Mouse (Mus musculus): ENCODE results near the gene Tnfaip8l2. TPM values are rescaled to one million over a fixed set of nuclear protein-coding genes. Genes with fewer than 3 reads are reported as not detected.

The Tnfaip8l2 gene
- polyA plus RNA-seq, 1 experiment from 2014 or later = 4.8 TPM

- no peak overlapping the region for H3K4me3 ChIP-seq (ENCODE audit: low read depth, low read length)
- H3K27ac ChIP-seq (ENCODE audit: low read depth, low read length) = no peak overlapping the region
- H3K36me3 ChIP-seq (ENCODE audit: control insufficient read depth, insufficient read depth, low read length) = no peaks in the 10 kb centered on the region
- no peak overlapping the region for H3K9ac ChIP-seq (ENCODE audit: low read depth, low read length)
- ATAC-seq (replicated peaks; ENCODE audit: low FRiP score) (no peak), DNase-seq (ENCODE audit: low spot score) (no peak)
- peaks cover 15% of the 10 kb centered on the region for H3K4me1 ChIP-seq (replicated peaks; ENCODE audit: control insufficient read depth, insufficient read depth, low read length)
- H3K4me2 ChIP-seq = no peak overlapping the region
- H3K9me3 ChIP-seq (ENCODE audit: control insufficient read depth, low read length) = no peaks in the 10 kb centered on the region
- H3K27me3 ChIP-seq (replicated peaks; ENCODE audit: control insufficient read depth, insufficient read depth, low read length) = peaks cover 37% of the 10 kb centered on the region
- 53% methylated on average over 11 of the region's 11 CpGs for WGBS
Observed at GRCm38 (mm10) chr3:95163419-95164255, 21.5 kb upstream of the Tnfaip8l2 start.

- Histone ChIP-seq H3K9ac (ENCODE audit: low read depth, low read length) (no peak overlapping the region), H3K27ac (ENCODE audit: low read depth, low read length) (no peak overlapping the region), H3K4me3 (ENCODE audit: low read depth, low read length) (no peak overlapping the region), H3K9me3 (ENCODE audit: control insufficient read depth, low read length) (no peaks in the 10 kb centered on the region), H3K4me1 (replicated peaks; ENCODE audit: control insufficient read depth, insufficient read depth, low read length) (peaks cover 15% of the 10 kb centered on the region), H3K27me3 (replicated peaks; ENCODE audit: control insufficient read depth, insufficient read depth, low read length) (peaks cover 37% of the 10 kb centered on the region), H3K4me2 (peak overlapping the region; percentile 99; the same call in 1 of the 2 replicates), H3K36me3 (ENCODE audit: control insufficient read depth, insufficient read depth, low read length) (no peaks in the 10 kb centered on the region)
- ATAC-seq (replicated peaks; ENCODE audit: low FRiP score) (no peak), DNase-seq (ENCODE audit: low spot score) (no peak)
- 51% methylated on average over 2 of the region's 2 CpGs for WGBS
Observed at GRCm38 (mm10) chr3:95162345-95162628, 20.1 kb upstream of the Tnfaip8l2 start.

- no peaks in the 10 kb centered on the region for H3K36me3 ChIP-seq (ENCODE audit: control insufficient read depth, insufficient read depth, low read length)
- H3K27me3 ChIP-seq (replicated peaks; ENCODE audit: control insufficient read depth, insufficient read depth, low read length) = peaks cover 37% of the 10 kb centered on the region
- WGBS = 12% methylated on average over 9 of the region's 9 CpGs
- peaks cover 15% of the 10 kb centered on the region for H3K4me1 ChIP-seq (replicated peaks; ENCODE audit: control insufficient read depth, insufficient read depth, low read length)
- H3K4me3 ChIP-seq (ENCODE audit: low read depth, low read length) = peak overlapping the region; percentile 72
- no peaks in the 10 kb centered on the region for H3K9me3 ChIP-seq (ENCODE audit: control insufficient read depth, low read length)
- H3K9ac ChIP-seq (ENCODE audit: low read depth, low read length) = no peak overlapping the region
- H3K4me2 ChIP-seq = peak overlapping the region; percentile 99
- DNase-seq (ENCODE audit: low spot score) (no peak), ATAC-seq (replicated peaks; ENCODE audit: low FRiP score) (no peak)
- H3K27ac ChIP-seq (ENCODE audit: low read depth, low read length) = no peak overlapping the region
Observed at GRCm38 (mm10) chr3:95161618-95162344, 19.6 kb upstream of the Tnfaip8l2 start.

- peaks cover 37% of the 10 kb centered on the region for H3K27me3 ChIP-seq (replicated peaks; ENCODE audit: control insufficient read depth, insufficient read depth, low read length)
- peak overlapping the region; percentile 68 for H3K9ac ChIP-seq (ENCODE audit: low read depth, low read length)
- peak overlapping the region; percentile 72 for H3K4me3 ChIP-seq (ENCODE audit: low read depth, low read length)
- ATAC-seq (replicated peaks; ENCODE audit: low FRiP score) = no peak
- H3K9me3 ChIP-seq (ENCODE audit: control insufficient read depth, low read length) = no peaks in the 10 kb centered on the region
- no peak for DNase-seq (ENCODE audit: low spot score)
- H3K4me2 ChIP-seq = peak overlapping the region; percentile 99
- 3% methylated on average over 30 of the region's 30 CpGs for WGBS
- peaks cover 15% of the 10 kb centered on the region for H3K4me1 ChIP-seq (replicated peaks; ENCODE audit: control insufficient read depth, insufficient read depth, low read length)
- no peaks in the 10 kb centered on the region for H3K36me3 ChIP-seq (ENCODE audit: control insufficient read depth, insufficient read depth, low read length)
- H3K27ac ChIP-seq (ENCODE audit: low read depth, low read length) = no peak overlapping the region
Observed at GRCm38 (mm10) chr3:95161041-95161551, 18.9 kb upstream of the Tnfaip8l2 start.

GRCm38 (mm10) chr3:95159987-95160963 is 18.1 kb upstream of the Tnfaip8l2 start, which contains the start of gene Sema6c:
Sema6c (plus strand) TSS chr3:95160457.
- H3K4me2 ChIP-seq = peak within 1 kb of the TSS; percentile 99
- peak within 1 kb of the TSS; percentile 68 for H3K9ac ChIP-seq (ENCODE audit: low read depth, low read length)
- DNase-seq (ENCODE audit: low spot score) (peak; percentile 89), ATAC-seq (replicated peaks; ENCODE audit: low FRiP score) (peak; percentile 97)
- no peak within 1 kb of the TSS for H3K27ac ChIP-seq (ENCODE audit: low read depth, low read length)
- H3K27me3 ChIP-seq (replicated peaks; ENCODE audit: control insufficient read depth, insufficient read depth, low read length) = peaks cover 37% of the 10 kb centered on the region
- WGBS = under 1% methylated on average over 59 of the region's 66 CpGs
- H3K4me3 ChIP-seq (ENCODE audit: low read depth, low read length) = peak within 1 kb of the TSS; percentile 72
- H3K36me3 ChIP-seq (ENCODE audit: control insufficient read depth, insufficient read depth, low read length) = no peaks in the 10 kb centered on the region
- peaks cover 15% of the 10 kb centered on the region for H3K4me1 ChIP-seq (replicated peaks; ENCODE audit: control insufficient read depth, insufficient read depth, low read length)
- H3K9me3 ChIP-seq (ENCODE audit: control insufficient read depth, low read length) = no peaks in the 10 kb centered on the region

- H3K27me3 ChIP-seq (replicated peaks; ENCODE audit: control insufficient read depth, insufficient read depth, low read length) = peaks cover 37% of the 10 kb centered on the region
- no peaks in the 10 kb centered on the region for H3K9me3 ChIP-seq (ENCODE audit: control insufficient read depth, low read length)
- ATAC-seq (replicated peaks; ENCODE audit: low FRiP score) = peak; percentile 5; the same call in 1 of the 2 replicates
- WGBS = 14% methylated on average over 8 of the region's 8 CpGs
- peak overlapping the region; percentile 72 for H3K4me3 ChIP-seq (ENCODE audit: low read depth, low read length)
- peak overlapping the region; percentile 99 for H3K4me2 ChIP-seq
- H3K9ac ChIP-seq (ENCODE audit: low read depth, low read length) = peak overlapping the region; percentile 46
- H3K27ac ChIP-seq (ENCODE audit: low read depth, low read length) = no peak overlapping the region
- no peak for DNase-seq (ENCODE audit: low spot score)
- no peaks in the 10 kb centered on the region for H3K36me3 ChIP-seq (ENCODE audit: control insufficient read depth, insufficient read depth, low read length)
- H3K4me1 ChIP-seq (replicated peaks; ENCODE audit: control insufficient read depth, insufficient read depth, low read length) = peaks cover 13% of the 10 kb centered on the region
Observed at GRCm38 (mm10) chr3:95159511-95159986, 17.4 kb upstream of the Tnfaip8l2 start.

- 42% methylated on average over 4 of the region's 4 CpGs for WGBS
- Histone ChIP-seq H3K9ac (ENCODE audit: low read depth, low read length) (no peak overlapping the region), H3K27ac (ENCODE audit: low read depth, low read length) (no peak overlapping the region), H3K4me2 (no peak overlapping the region), H3K4me1 (replicated peaks; ENCODE audit: control insufficient read depth, insufficient read depth, low read length) (no peaks in the 10 kb centered on the region), H3K9me3 (ENCODE audit: control insufficient read depth, low read length) (no peaks in the 10 kb centered on the region), H3K4me3 (ENCODE audit: low read depth, low read length) (no peak overlapping the region), H3K27me3 (replicated peaks; ENCODE audit: control insufficient read depth, insufficient read depth, low read length) (no peaks in the 10 kb centered on the region), H3K36me3 (ENCODE audit: control insufficient read depth, insufficient read depth, low read length) (no peaks in the 10 kb centered on the region)
- peak; percentile 43 for DNase-seq (ENCODE audit: low spot score)
- ATAC-seq (replicated peaks; ENCODE audit: low FRiP score) = no peak
Observed at GRCm38 (mm10) chr3:95153874-95154273, 11.7 kb upstream of the Tnfaip8l2 start.

- Histone ChIP-seq H3K27me3 (replicated peaks; ENCODE audit: control insufficient read depth, insufficient read depth, low read length) (no peaks in the 10 kb centered on the region), H3K4me3 (ENCODE audit: low read depth, low read length) (no peak overlapping the region), H3K27ac (ENCODE audit: low read depth, low read length) (no peak overlapping the region), H3K4me2 (no peak overlapping the region), H3K9ac (ENCODE audit: low read depth, low read length) (no peak overlapping the region), H3K9me3 (ENCODE audit: control insufficient read depth, low read length) (no peaks in the 10 kb centered on the region), H3K36me3 (ENCODE audit: control insufficient read depth, insufficient read depth, low read length) (no peaks in the 10 kb centered on the region), H3K4me1 (replicated peaks; ENCODE audit: control insufficient read depth, insufficient read depth, low read length) (no peaks in the 10 kb centered on the region)
- 74% methylated on average over 3 of the region's 3 CpGs for WGBS
- DNase-seq (ENCODE audit: low spot score) = no peak
- no peak for ATAC-seq (replicated peaks; ENCODE audit: low FRiP score)
Observed at GRCm38 (mm10) chr3:95147924-95148323, 5.8 kb upstream of the Tnfaip8l2 start.
